42 mouse cellular contexts compared by ENCODE assay signal in genomic region chr14:37002852-37003251, GRCm38 (mm10). TPM values are rescaled to one million over a fixed set of nuclear protein-coding genes. Genes with fewer than 3 reads are reported as not detected.
"Had no signal": no experiment of that assay in that cellular context is flagged by ENCODE, and none has a peak within 500 bp of the region (broad histone marks: within the 10 kb centered on the region; RNA-seq: fewer than 3 reads in every experiment).

No protein-coding gene starts in this region.

- DNase-seq: gastrocnemius, adult 2 months; gastrocnemius, postnatal 10 days; gastrocnemius, postnatal 25 days; heart, adult 18-20 months; heart, postnatal 10 days; heart, postnatal 36 days; kidney, adult 11 months; kidney, adult 2 months; kidney, adult 9 months; kidney, postnatal 14 days; kidney, postnatal 36 days; layer of hippocampus, adult 9-11 months; layer of hippocampus, postnatal 36 days; left cerebral cortex, postnatal 4 days had no signal

- H3K9me3 ChIP-seq: heart, embryonic 10.5 days; heart, embryonic 12.5 days; hindbrain, embryonic 15.5 days; kidney, embryonic 15.5 days; limb, embryonic 13.5 days; limb, embryonic 15.5 days; liver, embryonic 12.5 days had no signal

- ATAC-seq: intestine, embryonic 16.5 days; liver, embryonic 12.5 days had no signal

- H3K4me3 ChIP-seq: gastrocnemius, adult 2 months; heart, embryonic 10.5 days; heart, embryonic 12.5 days; hindbrain, embryonic 15.5 days; kidney, embryonic 15.5 days; limb, embryonic 13.5 days; limb, embryonic 15.5 days; liver, embryonic 12.5 days had no signal

- H3K27ac ChIP-seq: gastrocnemius, adult 2 months; heart, embryonic 10.5 days; hindbrain, embryonic 15.5 days; kidney, embryonic 15.5 days; kidney, postnatal 0 days; limb, embryonic 13.5 days; limb, embryonic 15.5 days; liver, embryonic 12.5 days; liver, embryonic 14.5 days had no signal

- H3K36me3 ChIP-seq: heart, embryonic 10.5 days; heart, embryonic 12.5 days; hindbrain, embryonic 15.5 days; kidney, embryonic 15.5 days; limb, embryonic 13.5 days; limb, embryonic 15.5 days; liver, embryonic 12.5 days had no signal

- H3K4me2 ChIP-seq: heart, embryonic 12.5 days; hindbrain, embryonic 15.5 days; kidney, embryonic 15.5 days; limb, embryonic 13.5 days; limb, embryonic 15.5 days; liver, embryonic 12.5 days had no signal

- H3K4me1 ChIP-seq: heart, embryonic 10.5 days; heart, embryonic 12.5 days; kidney, embryonic 15.5 days; limb, embryonic 13.5 days; limb, embryonic 15.5 days; liver, embryonic 12.5 days had no signal

- H3K9ac ChIP-seq: heart, embryonic 12.5 days; hindbrain, embryonic 15.5 days; kidney, embryonic 15.5 days; limb, embryonic 13.5 days; limb, embryonic 15.5 days; liver, embryonic 12.5 days; liver, embryonic 14.5 days had no signal

- H3K27me3 ChIP-seq: heart, embryonic 12.5 days; hindbrain, embryonic 15.5 days; kidney, embryonic 15.5 days; limb, embryonic 13.5 days; limb, embryonic 15.5 days; liver, embryonic 12.5 days had no signal

RNA-seq across cellular contexts. Expression of gene Rgr, which starts 45.9 kb away (rescaled TPM):
- total RNA-seq: gastrocnemius, adult 2 months; granulocyte monocyte progenitor cell, adult 5-6 weeks; heart, adult 18-20 months; heart, adult 8-10 months; heart, postnatal 10 days; heart, postnatal 36 days; hematopoietic stem cell, adult 5-6 weeks; layer of hippocampus, adult 18-20 months; layer of hippocampus, adult 8-10 months; layer of hippocampus, postnatal 14 days; layer of hippocampus, postnatal 36 days; left cerebral cortex, adult 18-20 months; left cerebral cortex, adult 8-10 months; left cerebral cortex, postnatal 10 days; left cerebral cortex, postnatal 25 days; left cerebral cortex, postnatal 4 days; liver, adult 2 months had no signal
- polyA plus RNA-seq: heart, embryonic 10.5 days; heart, embryonic 12.5 days; heart, embryonic 14.5 days; heart, embryonic 16.5 days; hindbrain, embryonic 11.5 days; hindbrain, embryonic 15.5 days; intestine, embryonic 14.5 days; intestine, embryonic 16.5 days; kidney, adult 2 months; kidney, embryonic 15.5 days; kidney, postnatal 0 days; large intestine, adult 2 months; limb, embryonic 11.5 days; liver, embryonic 12.5 days; liver, embryonic 14.5 days had no signal

RNA-seq across cellular contexts. Expression of gene Lrit1, which starts 51.8 kb away (rescaled TPM):
- total RNA-seq: gastrocnemius, adult 2 months; gastrocnemius, postnatal 10 days; gastrocnemius, postnatal 25 days; granulocyte monocyte progenitor cell, adult 5-6 weeks; heart, adult 18-20 months; heart, adult 8-10 months; heart, postnatal 10 days; heart, postnatal 36 days; hematopoietic stem cell, adult 5-6 weeks; layer of hippocampus, adult 18-20 months; layer of hippocampus, postnatal 14 days; layer of hippocampus, postnatal 36 days; left cerebral cortex, adult 18-20 months; left cerebral cortex, postnatal 10 days; left cerebral cortex, postnatal 25 days; left cerebral cortex, postnatal 4 days had no signal
- polyA plus RNA-seq: frontal cortex, adult 2 months; heart, embryonic 10.5 days; heart, embryonic 12.5 days; heart, embryonic 14.5 days; heart, embryonic 16.5 days; hindbrain, embryonic 11.5 days; hindbrain, embryonic 15.5 days; intestine, embryonic 14.5 days; intestine, embryonic 16.5 days; kidney, embryonic 15.5 days; kidney, postnatal 0 days; large intestine, adult 2 months; limb, embryonic 11.5 days; limb, embryonic 13.5 days; limb, embryonic 15.5 days; liver, embryonic 12.5 days; liver, embryonic 14.5 days had no signal
